Mouse (Mus musculus) liver, postnatal 0 days (tissue): ENCODE measurements around the gene Gm20388.

Source experiments
- CTCF ChIP-seq: sonication (generic); IDR thresholded peaks from 2 replicates; pipeline ENCODE4 v1.5.1; 2016; ENCODE audit warnings: antibody characterized with exemption, low read depth
- EP300 ChIP-seq: IDR thresholded peaks from 2 replicates; pipeline ENCODE4 v1.6.1; 2016; ENCODE audit warnings: antibody characterized with exemption, low read depth, mild to moderate bottlenecking

DNA sequence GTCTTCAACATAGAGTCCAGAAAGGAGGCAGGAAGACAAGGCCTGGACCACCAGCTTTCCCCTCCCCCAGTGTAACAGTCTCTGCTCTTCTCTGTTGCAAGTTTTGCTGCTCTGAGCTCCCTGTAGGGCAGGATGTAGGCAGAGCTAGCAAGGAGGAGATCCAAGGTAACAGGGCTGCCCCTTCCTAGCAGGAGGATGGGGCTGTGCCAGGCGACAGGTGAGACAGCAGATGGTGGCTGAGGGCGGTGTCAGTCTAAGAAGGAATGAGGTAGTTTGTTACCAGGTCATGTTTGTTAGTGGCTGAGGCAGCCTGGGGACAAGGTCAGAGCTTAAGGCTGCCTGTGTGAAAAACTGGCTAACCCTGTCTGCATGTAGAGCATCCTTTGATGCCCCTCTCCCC is 1789.3 kb downstream of the Gm20388 start:
- TF ChIP-seq EP300, result no peak
- no peak for TF ChIP-seq CTCF
